ENCODE assay signal across 14 mouse cellular contexts in the genomic region with DNA sequence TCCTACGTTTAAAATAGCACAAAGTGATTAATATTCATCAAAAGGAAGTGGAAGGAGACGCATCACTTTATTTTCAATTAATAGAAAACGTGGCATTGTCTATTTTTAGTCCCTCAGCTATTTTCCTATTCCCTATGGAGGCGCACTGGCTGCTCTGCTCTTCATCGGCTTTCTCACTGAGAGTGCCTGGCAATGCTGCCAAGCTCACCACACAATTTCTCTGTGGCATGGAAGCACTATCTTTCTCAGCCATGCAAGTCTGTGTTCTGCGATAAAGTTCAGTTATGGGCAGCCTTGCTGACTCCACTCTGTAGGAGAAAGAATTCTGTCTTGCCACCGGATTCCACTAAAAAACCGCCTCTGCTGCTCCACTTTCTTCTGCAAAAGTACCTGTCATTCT.
DNase-seq lines count a peak whose midpoint lies in the region; ATAC-seq and TF ChIP-seq lines count a peak whose summit lies in the region.
"Had no signal": no experiment of that assay in that cellular context is flagged by ENCODE, and none has a peak within 500 bp of the region (broad histone marks: within the 10 kb centered on the region; RNA-seq: fewer than 3 reads in every experiment).

No protein-coding gene starts in this region.

- no peak overlapping the region for H3K4me3 ChIP-seq in forebrain, postnatal 0 days (ENCODE audit: low read depth, low read length)
- H3K4me3 ChIP-seq in forebrain, embryonic 10.5 days: no peak overlapping the region
- no peak overlapping the region for H3K4me3 ChIP-seq in liver, embryonic 15.5 days (replicated peaks)
- H3K4me3 ChIP-seq in liver, embryonic 12.5 days: no peak overlapping the region
- H3K4me3 ChIP-seq: embryonic facial prominence, embryonic 12.5 days; forebrain, embryonic 12.5 days; liver, embryonic 13.5 days; stomach, embryonic 15.5 days had no signal

- no peaks in the 10 kb centered on the region for H3K27me3 ChIP-seq in forebrain, postnatal 0 days (ENCODE audit: insufficient read depth, low read length)
- H3K27me3 ChIP-seq in forebrain, embryonic 10.5 days (ENCODE audit: poor library complexity, severe bottlenecking): no peaks in the 10 kb centered on the region
- no peaks in the 10 kb centered on the region for H3K27me3 ChIP-seq in liver, embryonic 15.5 days
- no peaks in the 10 kb centered on the region for H3K27me3 ChIP-seq in liver, embryonic 12.5 days (replicated peaks)
- H3K27me3 ChIP-seq: embryonic facial prominence, embryonic 12.5 days; forebrain, embryonic 12.5 days; liver, embryonic 13.5 days; stomach, embryonic 15.5 days had no signal

- peak; percentile 16; the same call in 1 of the 2 replicates for ATAC-seq in forebrain, postnatal 0 days
- 0 out of 2 replicates have a peak, but pooled peaks have one; percentile 25 for ATAC-seq in liver, embryonic 15.5 days (ENCODE audit: insufficient read depth)
- no peak for ATAC-seq in liver, embryonic 12.5 days
- peak; percentile 61; the same call in 1 of the 2 replicates for ATAC-seq in erythroid progenitor cell, adult 5-6 weeks (replicated peaks; ENCODE audit: low FRiP score, poor library complexity, severe bottlenecking)

- H3K9me3 ChIP-seq in forebrain, postnatal 0 days (ENCODE audit: low read length): no peaks in the 10 kb centered on the region
- H3K9me3 ChIP-seq in forebrain, embryonic 10.5 days: no peaks in the 10 kb centered on the region
- H3K9me3 ChIP-seq in liver, embryonic 15.5 days (replicated peaks): no peaks in the 10 kb centered on the region
- no peaks in the 10 kb centered on the region for H3K9me3 ChIP-seq in liver, embryonic 12.5 days (replicated peaks)
- H3K9me3 ChIP-seq: embryonic facial prominence, embryonic 12.5 days; forebrain, embryonic 12.5 days; liver, embryonic 13.5 days; stomach, embryonic 15.5 days had no signal

- peak; percentile 40 for DNase-seq in forebrain, postnatal 0 days
- DNase-seq in forebrain, embryonic 10.5 days (ENCODE audit: extremely low spot score, low spot score): no peak
- DNase-seq in right cerebral cortex, postnatal 36 days (ENCODE audit: low spot score in 2 of 2): peak; percentile 0 to 1
- DNase-seq in heart, postnatal 10 days: no peak
- DNase-seq: adrenal gland, postnatal 36 days; gastrocnemius, postnatal 10 days; heart, adult 18-20 months; liver, embryonic 13.5 days had no signal

- no peak for TF ChIP-seq CTCF in forebrain, postnatal 0 days (IDR thresholded peaks at IDR 0.05; ENCODE audit: low read depth)

- no peaks in the 10 kb centered on the region for H3K4me1 ChIP-seq in forebrain, postnatal 0 days (ENCODE audit: insufficient read depth)
- H3K4me1 ChIP-seq in forebrain, embryonic 10.5 days: no peaks in the 10 kb centered on the region
- H3K4me1 ChIP-seq in liver, embryonic 15.5 days (replicated peaks): no peaks in the 10 kb centered on the region
- H3K4me1 ChIP-seq in liver, embryonic 12.5 days: no peaks in the 10 kb centered on the region
- H3K4me1 ChIP-seq: embryonic facial prominence, embryonic 12.5 days; forebrain, embryonic 12.5 days; liver, embryonic 13.5 days; stomach, embryonic 15.5 days had no signal

- no peak overlapping the region for H3K4me2 ChIP-seq in forebrain, postnatal 0 days (ENCODE audit: low read depth)
- no peak overlapping the region for H3K4me2 ChIP-seq in liver, embryonic 15.5 days
- H3K4me2 ChIP-seq in liver, embryonic 12.5 days: no peak overlapping the region
- H3K4me2 ChIP-seq: embryonic facial prominence, embryonic 12.5 days; forebrain, embryonic 12.5 days; liver, embryonic 13.5 days; stomach, embryonic 15.5 days had no signal

- H3K9ac ChIP-seq in forebrain, postnatal 0 days: no peak overlapping the region
- H3K9ac ChIP-seq in liver, embryonic 15.5 days: no peak overlapping the region
- no peak overlapping the region for H3K9ac ChIP-seq in liver, embryonic 12.5 days
- H3K9ac ChIP-seq: embryonic facial prominence, embryonic 12.5 days; forebrain, embryonic 12.5 days; liver, embryonic 13.5 days; stomach, embryonic 15.5 days had no signal

- 55% methylated on average over 8 of the region's 8 CpGs for WGBS in forebrain, postnatal 0 days
- WGBS in forebrain, embryonic 10.5 days: 90% methylated on average over 8 of the region's 8 CpGs
- WGBS in liver, embryonic 15.5 days (ENCODE audit: insufficient replicate concordance): 55% methylated on average over 8 of the region's 8 CpGs
- WGBS in liver, embryonic 12.5 days (ENCODE audit: insufficient replicate concordance): 65% methylated on average over 8 of the region's 8 CpGs

- intact Hi-C loops in heart, postnatal 10 days (cut with DNase I): no loop called here

- no peak overlapping the region for H3K27ac ChIP-seq in forebrain, postnatal 0 days (ENCODE audit: low read depth, low read length)
- no peak overlapping the region for H3K27ac ChIP-seq in forebrain, embryonic 10.5 days
- no peak overlapping the region for H3K27ac ChIP-seq in liver, embryonic 15.5 days (replicated peaks)
- no peak overlapping the region for H3K27ac ChIP-seq in liver, embryonic 12.5 days
- H3K27ac ChIP-seq: embryonic facial prominence, embryonic 12.5 days; forebrain, embryonic 12.5 days; liver, embryonic 13.5 days; stomach, embryonic 15.5 days had no signal

- no peaks in the 10 kb centered on the region for H3K36me3 ChIP-seq in forebrain, postnatal 0 days (ENCODE audit: insufficient read depth)
- no peaks in the 10 kb centered on the region for H3K36me3 ChIP-seq in forebrain, embryonic 10.5 days (replicated peaks)
- no peaks in the 10 kb centered on the region for H3K36me3 ChIP-seq in liver, embryonic 15.5 days (replicated peaks)
- H3K36me3 ChIP-seq in liver, embryonic 12.5 days: no peaks in the 10 kb centered on the region
- H3K36me3 ChIP-seq: embryonic facial prominence, embryonic 12.5 days; forebrain, embryonic 12.5 days; liver, embryonic 13.5 days; stomach, embryonic 15.5 days had no signal

Comparison
In these comparisons a context has a peak if more than half of its experiments do, and no peak if none do; other contexts are left out.
1. DNase-seq: peak in forebrain, postnatal 0 days (single experiment) and right cerebral cortex, postnatal 36 days (2 of 2); none in forebrain, embryonic 10.5 days (single experiment) and heart, postnatal 10 days (0 of 2).